Comparison of ENCODE assay signal across 17 mouse cellular contexts in the genomic region with DNA sequence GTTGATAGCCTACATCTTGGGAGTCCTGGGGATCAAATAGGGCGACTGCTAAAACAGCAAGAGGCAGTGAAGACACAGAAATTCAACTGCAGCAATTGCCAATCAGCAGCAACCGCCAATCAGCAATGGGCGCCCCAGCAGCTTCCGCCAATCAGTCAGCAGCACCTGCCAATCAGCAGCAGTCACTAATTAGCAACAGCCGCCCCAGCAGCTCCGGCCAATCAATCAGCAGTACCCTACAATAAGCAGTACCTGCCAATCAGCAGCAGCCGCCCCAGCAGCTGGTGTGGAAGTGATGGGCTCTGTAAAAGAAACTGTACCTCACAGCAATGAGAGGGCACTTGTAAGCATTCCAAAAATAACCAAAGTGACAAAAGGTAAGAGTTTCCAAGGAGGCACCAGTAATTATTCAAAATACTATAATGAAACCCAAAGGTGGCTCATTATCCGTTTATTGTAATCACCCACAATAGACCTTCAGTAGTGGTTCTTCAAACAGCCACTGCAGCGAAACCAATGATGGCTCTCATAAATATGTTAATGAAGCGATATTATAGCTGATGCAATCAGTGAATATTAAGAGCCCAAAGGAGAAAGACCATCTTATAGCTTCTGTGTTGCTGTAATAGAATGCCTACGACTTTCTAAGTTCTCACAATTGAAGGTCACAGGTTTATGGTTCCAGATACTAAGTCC.
A peak's percentile ranks its signal among the peaks of the same experiment; 100 is the strongest.
DNase-seq lines count a peak whose midpoint lies in the region; ATAC-seq lines count a peak whose summit lies in the region.
"Had no signal": no experiment of that assay in that cellular context is flagged by ENCODE, and none has a peak within 500 bp of the region (broad histone marks: within the 10 kb centered on the region; RNA-seq: fewer than 3 reads in every experiment).

No protein-coding gene starts in this region.

- peak; percentile 97 for ATAC-seq in forebrain, embryonic 14.5 days

- H3K27me3 ChIP-seq in forebrain, embryonic 14.5 days (replicated peaks; ENCODE audit: control insufficient read depth, insufficient read depth, low read length) = no peaks in the 10 kb centered on the region

- H3K4me3 ChIP-seq in forebrain, embryonic 14.5 days (ENCODE audit: low read depth, low read length) = no peak overlapping the region
- H3K4me3 ChIP-seq: erythroblast, embryonic 14.5 days had no signal

- no peaks in the 10 kb centered on the region for H3K4me1 ChIP-seq in forebrain, embryonic 14.5 days (ENCODE audit: control insufficient read depth, insufficient read depth, low read length)

- H3K27ac ChIP-seq in forebrain, embryonic 14.5 days (ENCODE audit: low read depth, low read length) = no peak overlapping the region

- H3K9ac ChIP-seq in forebrain, embryonic 14.5 days (ENCODE audit: low read length) = no peak overlapping the region

- peak; percentile 17 to 29 for DNase-seq in frontal cortex, postnatal 14 days (ENCODE audit: low spot score in 2 of 2)
- DNase-seq in frontal cortex, postnatal 36 days (ENCODE audit: low spot score in 2 of 2) = no peak
- peak; percentile 52 for DNase-seq in R1 (ENCODE audit: low read depth, low spot score)
- DNase-seq in forebrain, embryonic 14.5 days (ENCODE audit: low spot score) = peak; percentile 83
- DNase-seq in layer of hippocampus, postnatal 14 days (ENCODE audit: low spot score in 2 of 2) = peak; percentile 8 to 13
- no peak for DNase-seq in spleen, postnatal 36 days (ENCODE audit: low spot score in 2 of 2)
- no peak for DNase-seq in gastrocnemius, postnatal 25 days
- DNase-seq in embryo, embryonic 10 days (ENCODE audit: low spot score) = no peak
- DNase-seq: adrenal gland, postnatal 10 days; B cell, adult 2 months; cerebellum, adult 8-10 months; heart, adult 18-20 months; heart, postnatal 36 days; kidney, postnatal 25 days; right cerebral cortex, postnatal 25 days; thymus, adult 2 months had no signal

- no peaks in the 10 kb centered on the region for H3K36me3 ChIP-seq in forebrain, embryonic 14.5 days (ENCODE audit: control insufficient read depth, insufficient read depth, low read length)

- H3K4me2 ChIP-seq in forebrain, embryonic 14.5 days (ENCODE audit: low read length) = peak overlapping the region; percentile 12; the same call in 1 of the 2 replicates

- no peaks in the 10 kb centered on the region for H3K9me3 ChIP-seq in forebrain, embryonic 14.5 days (replicated peaks; ENCODE audit: control insufficient read depth, low read length)

- 33% methylated on average over 11 of the region's 11 CpGs for WGBS in forebrain, embryonic 14.5 days

Comparison
In these comparisons a context has a peak if more than half of its experiments do, and no peak if none do; other contexts are left out.
1. DNase-seq: peak in frontal cortex, postnatal 14 days (2 of 2), R1 (single experiment), forebrain, embryonic 14.5 days (single experiment) and layer of hippocampus, postnatal 14 days (2 of 2); none in frontal cortex, postnatal 36 days (0 of 2), spleen, postnatal 36 days (0 of 2), gastrocnemius, postnatal 25 days (single experiment) and embryo, embryonic 10 days (single experiment).